Mouse (Mus musculus): ENCODE measurements around the gene Fev.

Gene Fev

GRCm38 (mm10) chr1:74880785-74881360, 4.3 kb downstream of the Fev start:
- peak; percentile 83 to 84 for DNase-seq

- DNase-seq: no peak
Measured at GRCm38 (mm10) chr1:74877199-74877598, 8.0 kb downstream of the Fev start.

GRCm38 (mm10) chr1:74872218-74872617, 13.0 kb downstream of the Fev start:
- DNase-seq: no peak

GRCm38 (mm10) chr1:74861783-74862182, 23.4 kb downstream of the Fev start:
- no peak for DNase-seq

GRCm38 (mm10) chr1:74859223-74859984, 25.8 kb downstream of the Fev start:
- DNase-seq: no peak

- no peak for DNase-seq
Measured at GRCm38 (mm10) chr1:74858805-74859204, 26.4 kb downstream of the Fev start.

- peak; percentile 80 to 83 for DNase-seq
Measured at GRCm38 (mm10) chr1:74858171-74858719, 27.0 kb downstream of the Fev start.

GRCm38 (mm10) chr1:74857677-74858076, 27.5 kb downstream of the Fev start:
- no peak for DNase-seq

GRCm38 (mm10) chr1:74857201-74857600, 28.0 kb downstream of the Fev start:
- DNase-seq: peak; percentile 16 to 18

GRCm38 (mm10) chr1:74856791-74857190, 28.4 kb downstream of the Fev start:
- no peak for DNase-seq

GRCm38 (mm10) chr1:74856439-74856720, 28.8 kb downstream of the Fev start:
- no peak for DNase-seq

- DNase-seq: peak; percentile 12 to 28
Measured at GRCm38 (mm10) chr1:74855651-74856438, 29.4 kb downstream of the Fev start.

GRCm38 (mm10) chr1:74855156-74855555, 30.1 kb downstream of the Fev start:
- peak in 1 of 2 experiments; percentile 50 for DNase-seq

- peak; percentile 86 to 92 for DNase-seq
Measured at GRCm38 (mm10) chr1:74854306-74855056, 30.7 kb downstream of the Fev start, which contains the start of gene Cdk5r2. Cdk5r2 (plus strand) TSS chr1:74854934.

- no peak for DNase-seq
Measured at GRCm38 (mm10) chr1:74851001-74851775, 34.0 kb downstream of the Fev start.

GRCm38 (mm10) chr1:74850251-74850650, 35.0 kb downstream of the Fev start:
- DNase-seq: no peak

GRCm38 (mm10) chr1:74848946-74849345, 36.3 kb downstream of the Fev start:
- DNase-seq: no peak

- DNase-seq: no peak
Measured at GRCm38 (mm10) chr1:74846341-74846740, 38.9 kb downstream of the Fev start.

- DNase-seq: no peak
Measured at GRCm38 (mm10) chr1:74843090-74843489, 42.1 kb downstream of the Fev start.

GRCm38 (mm10) chr1:74833255-74833654, 52.0 kb downstream of the Fev start:
- no peak for DNase-seq

All from kidney, postnatal 4 days (tissue).